Mouse (Mus musculus): ENCODE results near the gene Slc19a2. TPM values are rescaled to one million over a fixed set of nuclear protein-coding genes. Genes with fewer than 3 reads are reported as not detected.

Slc19a2 gene
- total and polyA plus RNA-seq, 2 experiments from 2014 or later, result 5.0 to 10.6 TPM

DNA sequence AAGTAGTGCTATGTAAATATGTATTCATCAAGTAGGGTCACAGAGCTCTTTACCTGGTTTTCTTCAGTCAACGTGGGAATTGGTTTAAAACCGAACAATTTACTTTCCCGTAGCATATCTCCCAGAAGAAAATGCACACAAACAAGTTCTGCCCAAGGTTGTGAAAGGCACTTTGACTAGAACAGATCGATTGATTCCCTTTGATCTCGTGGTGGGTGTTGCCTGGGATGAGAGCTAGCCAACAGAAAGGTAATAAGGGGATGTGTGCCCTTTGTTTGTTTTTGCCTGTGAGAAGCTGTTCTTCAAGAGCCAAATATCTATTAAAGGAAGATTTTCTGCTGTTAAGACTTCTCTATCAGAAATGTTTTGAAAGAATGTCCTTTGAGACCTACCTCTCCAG, 3.7 kb downstream of the Slc19a2 start:
- no peaks in the 10 kb centered on the region; the same call in 1 of the 2 replicates for H3K36me3 ChIP-seq (replicated peaks; ENCODE audit: control insufficient read depth, insufficient read depth, low read length)
- no peaks in the 10 kb centered on the region for H3K27me3 ChIP-seq (ENCODE audit: control insufficient read depth, insufficient read depth, low read length)
- ATAC-seq (ENCODE audit: insufficient read depth, low read depth) (no peak), DNase-seq (ENCODE audit: low spot score) (no peak)
- no peaks in the 10 kb centered on the region for H3K9me3 ChIP-seq (replicated peaks; ENCODE audit: control insufficient read depth, low read length)
- H3K4me3 ChIP-seq (ENCODE audit: low read depth, low read length), result no peak overlapping the region
- TF ChIP-seq CTCF (IDR thresholded peaks at IDR 0.05; ENCODE audit: low read depth) (no peak), EP300 (IDR thresholded peaks at IDR 0.05; ENCODE audit: low read depth) (no peak)
- no peak overlapping the region for H3K27ac ChIP-seq (ENCODE audit: low read depth)
- no peak overlapping the region for H3K4me2 ChIP-seq (ENCODE audit: low read depth, low read length)
- no peak overlapping the region for H3K9ac ChIP-seq (replicated peaks; ENCODE audit: low read depth, low read length)
- 79% methylated on average over 5 of the region's 5 CpGs for WGBS
- H3K4me1 ChIP-seq (ENCODE audit: control insufficient read depth, insufficient read depth), result peaks cover 26% of the 10 kb centered on the region

DNA sequence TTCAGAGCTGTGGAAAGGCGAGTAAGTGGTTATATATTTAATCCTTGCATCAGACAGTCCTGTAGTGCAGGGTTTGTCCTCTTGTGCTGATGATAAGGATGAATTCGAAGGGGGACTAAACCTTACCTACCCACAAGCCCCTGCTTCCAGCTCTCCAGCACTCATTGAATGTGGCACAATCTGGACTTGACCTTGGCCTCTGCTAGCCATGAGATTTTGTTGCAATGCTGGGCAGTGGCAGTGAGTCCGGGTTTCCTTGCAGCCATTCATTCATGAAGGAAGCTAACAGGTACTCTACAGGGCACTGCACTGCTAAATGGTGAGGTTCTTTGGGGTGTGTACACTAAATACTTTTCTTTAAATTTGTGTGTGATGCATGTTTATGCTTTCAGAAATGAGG, 6.0 kb downstream of the Slc19a2 start:
- peaks cover 4% of the 10 kb centered on the region; the same call in 1 of the 2 replicates for H3K36me3 ChIP-seq (replicated peaks; ENCODE audit: control insufficient read depth, insufficient read depth, low read length)
- no peak for DNase-seq (ENCODE audit: low spot score)
- 49% methylated on average over 3 of the region's 3 CpGs for WGBS
- H3K27ac ChIP-seq (ENCODE audit: low read depth), result no peak overlapping the region
- ATAC-seq (ENCODE audit: insufficient read depth, low read depth), result no peak
- H3K4me2 ChIP-seq (ENCODE audit: low read depth, low read length), result no peak overlapping the region
- peaks cover 18% of the 10 kb centered on the region for H3K4me1 ChIP-seq (ENCODE audit: control insufficient read depth, insufficient read depth)
- H3K9ac ChIP-seq (replicated peaks; ENCODE audit: low read depth, low read length), result no peak overlapping the region
- no peak overlapping the region for H3K4me3 ChIP-seq (ENCODE audit: low read depth, low read length)
- H3K27me3 ChIP-seq (ENCODE audit: control insufficient read depth, insufficient read depth, low read length), result no peaks in the 10 kb centered on the region
- no peaks in the 10 kb centered on the region for H3K9me3 ChIP-seq (replicated peaks; ENCODE audit: control insufficient read depth, low read length)
- no peak for TF ChIP-seq EP300 (IDR thresholded peaks at IDR 0.05; ENCODE audit: low read depth)
- no peak for TF ChIP-seq CTCF (IDR thresholded peaks at IDR 0.05; ENCODE audit: low read depth)

- WGBS, result 77% methylated on average over 16 of the region's 16 CpGs
- Histone ChIP-seq H3K4me2 (ENCODE audit: low read depth, low read length) (no peak overlapping the region), H3K9me3 (replicated peaks; ENCODE audit: control insufficient read depth, low read length) (no peaks in the 10 kb centered on the region), H3K4me3 (ENCODE audit: low read depth, low read length) (no peak overlapping the region), H3K9ac (replicated peaks; ENCODE audit: low read depth, low read length) (no peak overlapping the region), H3K4me1 (ENCODE audit: control insufficient read depth, insufficient read depth) (no peaks in the 10 kb centered on the region), H3K27ac (ENCODE audit: low read depth) (no peak overlapping the region), H3K27me3 (ENCODE audit: control insufficient read depth, insufficient read depth, low read length) (no peaks in the 10 kb centered on the region), H3K36me3 (replicated peaks; ENCODE audit: control insufficient read depth, insufficient read depth, low read length) (peaks cover 25% of the 10 kb centered on the region)
- TF ChIP-seq EP300 (IDR thresholded peaks at IDR 0.05; ENCODE audit: low read depth) (no peak), CTCF (IDR thresholded peaks at IDR 0.05; ENCODE audit: low read depth) (no peak)
- ATAC-seq (ENCODE audit: insufficient read depth, low read depth) (no peak), DNase-seq (ENCODE audit: low spot score) (no peak)
Observed at GRCm38 (mm10) chr1:164260171-164261028, 11.6 kb downstream of the Slc19a2 start.

DNA sequence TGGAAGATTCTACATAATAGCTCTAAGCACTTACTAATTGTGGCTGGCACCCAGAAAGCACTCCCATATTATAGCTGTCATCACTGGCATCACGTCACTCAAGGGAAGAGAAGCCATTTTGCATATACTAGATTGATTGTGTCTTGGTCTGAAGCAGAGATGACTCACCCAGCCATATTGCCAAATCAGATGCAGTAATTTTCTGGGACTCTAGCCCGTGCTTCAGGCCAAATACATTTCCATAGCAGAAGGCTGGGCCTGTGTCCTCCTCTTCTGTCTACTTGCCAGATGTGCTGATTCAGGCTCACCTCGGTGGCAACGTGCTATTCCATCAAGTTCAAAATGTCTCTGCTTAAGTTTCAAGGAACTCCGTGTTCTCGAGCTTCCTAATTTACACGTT, 12.7 kb downstream of the Slc19a2 start:
- TF ChIP-seq CTCF (IDR thresholded peaks at IDR 0.05; ENCODE audit: low read depth) (no peak), EP300 (IDR thresholded peaks at IDR 0.05; ENCODE audit: low read depth) (no peak)
- 78% methylated on average over 7 of the region's 7 CpGs for WGBS
- DNase-seq (ENCODE audit: low spot score), result no peak

GRCm38 (mm10) chr1:164270941-164271340, 22.1 kb downstream of the Slc19a2 start:
- ATAC-seq (ENCODE audit: insufficient read depth, low read depth), result no peak
- no peak for TF ChIP-seq EP300 (IDR thresholded peaks at IDR 0.05; ENCODE audit: low read depth)
- Histone ChIP-seq H3K4me1 (ENCODE audit: control insufficient read depth, insufficient read depth) (no peaks in the 10 kb centered on the region), H3K27me3 (ENCODE audit: control insufficient read depth, insufficient read depth, low read length) (no peaks in the 10 kb centered on the region), H3K27ac (ENCODE audit: low read depth) (no peak overlapping the region), H3K9me3 (replicated peaks; ENCODE audit: control insufficient read depth, low read length) (no peaks in the 10 kb centered on the region), H3K36me3 (replicated peaks; ENCODE audit: control insufficient read depth, insufficient read depth, low read length) (no peaks in the 10 kb centered on the region), H3K9ac (replicated peaks; ENCODE audit: low read depth, low read length) (no peak overlapping the region), H3K4me2 (ENCODE audit: low read depth, low read length) (no peak overlapping the region), H3K4me3 (ENCODE audit: low read depth, low read length) (no peak overlapping the region)
- DNase-seq (ENCODE audit: low spot score), result no peak
- 84% methylated on average over 7 of the region's 7 CpGs for WGBS

More for the DNA sequence above, 12.7 kb downstream of the Slc19a2 start:
- Histone ChIP-seq H3K27ac (ENCODE audit: low read depth) (no peak overlapping the region), H3K9ac (replicated peaks; ENCODE audit: low read depth, low read length) (no peak overlapping the region), H3K27me3 (ENCODE audit: control insufficient read depth, insufficient read depth, low read length) (no peaks in the 10 kb centered on the region), H3K36me3 (replicated peaks; ENCODE audit: control insufficient read depth, insufficient read depth, low read length) (peaks cover 25% of the 10 kb centered on the region), H3K4me1 (ENCODE audit: control insufficient read depth, insufficient read depth) (no peaks in the 10 kb centered on the region), H3K4me2 (ENCODE audit: low read depth, low read length) (no peak overlapping the region), H3K4me3 (ENCODE audit: low read depth, low read length) (no peak overlapping the region), H3K9me3 (replicated peaks; ENCODE audit: control insufficient read depth, low read length) (no peaks in the 10 kb centered on the region)
- ATAC-seq (ENCODE audit: insufficient read depth, low read depth), result peak; percentile 27; the same call in 1 of the 2 replicates
